Mouse (Mus musculus): Measurements from ENCODE around the gene Nup210.

- no peak for TF ChIP-seq POLR2A (IDR thresholded peaks at IDR 0.05; ENCODE audit: borderline replicate concordance, extremely low read depth, insufficient read depth, insufficient read length, poor library complexity, severe bottlenecking)
- no peak for TF ChIP-seq CTCF (IDR thresholded peaks at IDR 0.05; ENCODE audit: borderline replicate concordance, extremely low read depth, insufficient read depth, insufficient read length)
Observed at GRCm38 (mm10) chr6:91156062-91156461, 39.4 kb upstream of the Nup210 start.

All from brain, embryonic 14.5 days (tissue).